Comparison of ENCODE assay signal across 17 mouse cellular contexts in the genomic region with DNA sequence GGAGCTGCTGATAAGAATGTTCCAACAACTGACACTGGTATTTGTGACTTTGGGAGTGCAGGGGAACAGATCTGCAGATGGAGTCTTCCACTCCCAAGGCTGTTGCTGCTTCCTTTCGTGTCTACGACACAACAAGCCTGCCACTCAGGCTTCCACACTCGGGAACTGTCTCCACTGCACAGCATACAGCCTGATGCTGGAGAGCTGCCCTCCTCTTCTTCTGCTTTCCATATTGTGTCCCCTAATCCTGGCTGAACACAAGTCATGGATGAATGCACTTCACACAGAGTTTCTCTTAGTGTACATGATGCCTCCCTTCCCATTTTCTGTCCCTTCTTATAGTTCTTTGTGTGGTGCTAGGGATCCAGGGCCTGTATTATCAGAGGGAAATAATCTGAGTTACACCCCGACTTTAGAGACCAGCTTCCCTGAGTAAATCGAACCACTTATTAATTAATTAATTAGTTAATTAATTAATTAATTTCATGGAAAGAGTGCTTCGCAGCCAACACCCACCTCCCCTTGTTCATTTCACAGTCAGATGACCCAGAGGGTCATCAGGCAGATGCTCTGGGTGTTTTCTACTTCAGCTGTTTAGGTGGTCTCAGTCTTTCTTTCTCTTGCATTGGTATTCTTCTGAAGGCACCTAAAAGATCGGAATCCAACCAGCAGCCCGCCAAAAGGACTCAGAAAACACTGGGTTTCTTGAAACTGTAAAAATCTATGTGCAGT.
DNase-seq lines count a peak whose midpoint lies in the region; ATAC-seq and TF ChIP-seq lines count a peak whose summit lies in the region.
"Had no signal": no experiment of that assay in that cellular context is flagged by ENCODE, and none has a peak within 500 bp of the region (broad histone marks: within the 10 kb centered on the region; RNA-seq: fewer than 3 reads in every experiment).

No protein-coding gene starts in this region.

- WGBS in hindbrain, embryonic 15.5 days: 65% methylated on average over 8 of the region's 8 CpGs
- WGBS in hindbrain, embryonic 10.5 days: 81% methylated on average over 8 of the region's 8 CpGs

- no peaks in the 10 kb centered on the region for H3K9me3 ChIP-seq in hindbrain, embryonic 15.5 days
- H3K9me3 ChIP-seq in hindbrain, embryonic 10.5 days: no peaks in the 10 kb centered on the region
- H3K9me3 ChIP-seq: embryonic facial prominence, embryonic 13.5 days; heart, embryonic 15.5 days; limb, embryonic 12.5 days; liver, embryonic 13.5 days; lung, embryonic 15.5 days; midbrain, embryonic 12.5 days had no signal

- TF ChIP-seq POLR2A in brain, embryonic 14.5 days (IDR thresholded peaks at IDR 0.05; ENCODE audit: borderline replicate concordance, extremely low read depth, insufficient read depth, insufficient read length, poor library complexity, severe bottlenecking): no peak

- DNase-seq in hindbrain, embryonic 10.5 days (ENCODE audit: low spot score): no peak
- peak; percentile 61 for DNase-seq in brain, embryonic 14.5 days (ENCODE audit: low read depth)
- DNase-seq in cerebellum, adult 11 months: peak; percentile 36
- DNase-seq in cerebellum, postnatal 14 days: peak; percentile 53 to 68
- no peak for DNase-seq in ovary, postnatal 14 days (ENCODE audit: low spot score)
- no peak for DNase-seq in right cerebral cortex, adult 2 months (ENCODE audit: low spot score in 2 of 2)
- DNase-seq: liver, embryonic 13.5 days; thymus, postnatal 14 days had no signal

- 0 out of 2 replicates have a peak overlapping the region, but pooled peaks have one; percentile 5 for H3K27ac ChIP-seq in hindbrain, embryonic 15.5 days (replicated peaks)
- H3K27ac ChIP-seq in hindbrain, embryonic 10.5 days: no peak overlapping the region
- H3K27ac ChIP-seq: embryonic facial prominence, embryonic 13.5 days; heart, embryonic 15.5 days; hindbrain, embryonic 14.5 days; limb, embryonic 12.5 days; liver, embryonic 13.5 days; lung, embryonic 15.5 days; midbrain, embryonic 12.5 days; stomach, postnatal 0 days had no signal

- no peak overlapping the region for H3K9ac ChIP-seq in hindbrain, embryonic 15.5 days
- H3K9ac ChIP-seq: embryonic facial prominence, embryonic 13.5 days; heart, embryonic 15.5 days; hindbrain, embryonic 14.5 days; limb, embryonic 12.5 days; liver, embryonic 13.5 days; lung, embryonic 15.5 days; midbrain, embryonic 12.5 days had no signal

- 0 out of 2 replicates have a peak, but pooled peaks have one; percentile 48 for ATAC-seq in hindbrain, embryonic 15.5 days (ENCODE audit: low FRiP score, low read depth)

- H3K36me3 ChIP-seq in hindbrain, embryonic 15.5 days: no peaks in the 10 kb centered on the region
- no peaks in the 10 kb centered on the region for H3K36me3 ChIP-seq in hindbrain, embryonic 10.5 days
- H3K36me3 ChIP-seq: embryonic facial prominence, embryonic 13.5 days; G1E; heart, embryonic 15.5 days; limb, embryonic 12.5 days; liver, embryonic 13.5 days; lung, embryonic 15.5 days; midbrain, embryonic 12.5 days had no signal

- H3K4me2 ChIP-seq in hindbrain, embryonic 15.5 days: no peak overlapping the region
- H3K4me2 ChIP-seq: embryonic facial prominence, embryonic 13.5 days; heart, embryonic 15.5 days; hindbrain, embryonic 14.5 days; limb, embryonic 12.5 days; liver, embryonic 13.5 days; lung, embryonic 15.5 days; midbrain, embryonic 12.5 days had no signal

- no peak for TF ChIP-seq CTCF in brain, embryonic 14.5 days (IDR thresholded peaks at IDR 0.05; ENCODE audit: borderline replicate concordance, extremely low read depth, insufficient read depth, insufficient read length)

- no peaks in the 10 kb centered on the region for H3K27me3 ChIP-seq in hindbrain, embryonic 15.5 days
- no peaks in the 10 kb centered on the region for H3K27me3 ChIP-seq in hindbrain, embryonic 10.5 days (ENCODE audit: insufficient read depth, poor library complexity, severe bottlenecking)
- H3K27me3 ChIP-seq: embryonic facial prominence, embryonic 13.5 days; heart, embryonic 15.5 days; limb, embryonic 12.5 days; liver, embryonic 13.5 days; lung, embryonic 15.5 days; midbrain, embryonic 12.5 days had no signal

- no peak overlapping the region for H3K4me3 ChIP-seq in hindbrain, embryonic 15.5 days
- H3K4me3 ChIP-seq in hindbrain, embryonic 10.5 days: no peak overlapping the region
- H3K4me3 ChIP-seq: embryonic facial prominence, embryonic 13.5 days; heart, embryonic 15.5 days; limb, embryonic 12.5 days; liver, embryonic 13.5 days; lung, embryonic 15.5 days; midbrain, embryonic 12.5 days had no signal

- 0 out of 2 replicates have a peak, but pooled peaks cover 6% of the 10 kb centered on the region for H3K4me1 ChIP-seq in hindbrain, embryonic 15.5 days (replicated peaks)
- H3K4me1 ChIP-seq in hindbrain, embryonic 10.5 days (replicated peaks): 0 out of 2 replicates have a peak, but pooled peaks cover 10% of the 10 kb centered on the region
- H3K4me1 ChIP-seq: embryonic facial prominence, embryonic 13.5 days; limb, embryonic 12.5 days; liver, embryonic 13.5 days; lung, embryonic 15.5 days had no signal

Comparison
In these comparisons a context has a peak if more than half of its experiments do, and no peak if none do; other contexts are left out.
1. DNase-seq: peak in brain, embryonic 14.5 days (single experiment), cerebellum, adult 11 months (single experiment) and cerebellum, postnatal 14 days (2 of 2); none in hindbrain, embryonic 10.5 days (single experiment), ovary, postnatal 14 days (single experiment) and right cerebral cortex, adult 2 months (0 of 2).